Mouse (Mus musculus) CH12.LX (cell line): ENCODE measurements around the gene Hnrnpul1. TPM values are rescaled to one million over a fixed set of nuclear protein-coding genes. Genes with fewer than 3 reads are reported as not detected.

Source experiments
- DNase-seq: peaks from one replicate; pipeline ENCODE4 v3.0.0-alpha.2; 2013; ENCODE audit errors: extremely low read depth
- H3K27ac ChIP-seq: 2 replicates; pipeline ENCODE4 v1.5.1; 2012; ENCODE audit warnings: low read depth, mild to moderate bottlenecking, control low read depth, moderate library complexity; ENCODE audit not compliant: insufficient read depth
- H3K27me3 ChIP-seq: replicated peaks from 2 replicates; pipeline ENCODE3; 2012; ENCODE audit warnings: inconsistent platforms
- H3K36me3 ChIP-seq, 2 experiments: replicated peaks in 1 of 2; 2 replicates each; pipeline versions ENCODE3 to v1.6.1; 2012; ENCODE audit warnings: inconsistent platforms in 1 of 2, low read length in 1 of 2, mild to moderate bottlenecking in 1 of 2, mixed read lengths in 1 of 2, moderate library complexity in 1 of 2; ENCODE audit not compliant: control insufficient read depth in 1 of 2, insufficient read depth in 1 of 2
- H3K4me1 ChIP-seq, 2 experiments: 2 replicates each; pipeline ENCODE4 v1.6.1; 2012; ENCODE audit warnings: inconsistent platforms in 1 of 2, moderate library complexity in 1 of 2; ENCODE audit not compliant: insufficient read depth in 2 of 2, control insufficient read depth in 1 of 2
- H3K4me2 ChIP-seq: 2 replicates; pipeline ENCODE4 v1.6.1; 2012; ENCODE audit warnings: low read depth, mild to moderate bottlenecking, control low read depth; ENCODE audit not compliant: poor library complexity, insufficient read depth, severe bottlenecking
- H3K4me3 ChIP-seq, 3 experiments: fragments of 150-350 bp in 1 of 3; sonication (generic) in 1 of 3; replicated peaks in 1 of 3; 2 replicates each; pipeline versions ENCODE3 to v1.5.1; 2011 to 2012; ENCODE audit warnings: low read depth in 2 of 3, low read length in 2 of 3, mild to moderate bottlenecking in 2 of 3, moderate library complexity in 2 of 3, control low read depth in 1 of 3, improper control_type of control experiment in 1 of 3, inconsistent platforms in 1 of 3, mixed read lengths in 1 of 3; ENCODE audit not compliant: poor library complexity in 1 of 3
- H3K79me2 ChIP-seq: replicated peaks from 2 replicates; pipeline ENCODE4 v1.6.1; 2012; ENCODE audit warnings: mild to moderate bottlenecking, moderate library complexity; ENCODE audit not compliant: control insufficient read depth, poor library complexity, insufficient read depth, severe bottlenecking; ENCODE audit errors: extremely low read depth
- H3K9ac ChIP-seq: 2 replicates; pipeline ENCODE4 v1.6.1; 2012; ENCODE audit warnings: low read depth, mild to moderate bottlenecking, control low read depth, moderate library complexity; ENCODE audit not compliant: insufficient read depth
- H3K9me3 ChIP-seq: replicated peaks from 2 replicates; pipeline ENCODE3; 2012; ENCODE audit warnings: low read length, inconsistent platforms, mixed read lengths
- CHD1 ChIP-seq: IDR thresholded peaks from 2 replicates; pipeline ENCODE4 v1.6.1; 2012; ENCODE audit warnings: low read depth, low read length, improper control_type of control experiment, inconsistent platforms
- CTCF ChIP-seq, 2 experiments: IDR thresholded peaks in 1 of 2; conservative IDR thresholded peaks in 1 of 2; 2 replicates each; pipeline ENCODE4 v1.5.1; 2011 to 2012; ENCODE audit warnings: low read depth in 2 of 2, low read length in 2 of 2, improper control_type of control experiment in 1 of 2, inconsistent platforms in 1 of 2, mild to moderate bottlenecking in 1 of 2, moderate library complexity in 1 of 2
- E2F4 ChIP-seq: IDR thresholded peaks from 2 replicates; pipeline ENCODE4 v1.6.1; 2011; ENCODE audit warnings: low read depth, low read length, improper control_type of control experiment; ENCODE audit not compliant: insufficient replicate concordance
- EP300 ChIP-seq: IDR thresholded peaks from 2 replicates; pipeline ENCODE4 v1.6.1; 2011; ENCODE audit warnings: low read length, improper control_type of control experiment
- ETS1 ChIP-seq: conservative IDR thresholded peaks from 2 replicates; pipeline ENCODE4 v1.6.1; 2012; ENCODE audit warnings: low read depth, mild to moderate bottlenecking, inconsistent platforms, low read length, improper control_type of control experiment, moderate library complexity
- GABPA ChIP-seq: IDR thresholded peaks from 2 replicates; pipeline ENCODE4 v1.6.1; 2012; ENCODE audit warnings: low read depth, low read length, improper control_type of control experiment, inconsistent platforms; ENCODE audit not compliant: insufficient replicate concordance
- JUN ChIP-seq: IDR thresholded peaks from 2 replicates; pipeline ENCODE4 v1.6.1; 2011; ENCODE audit warnings: low read depth, mild to moderate bottlenecking, low read length, improper control_type of control experiment, moderate library complexity; ENCODE audit not compliant: insufficient read depth
- MAX ChIP-seq: IDR thresholded peaks from 2 replicates; pipeline ENCODE4 v1.6.1; 2011; ENCODE audit warnings: low read length, improper control_type of control experiment
- MAZ ChIP-seq: IDR thresholded peaks from 2 replicates; pipeline ENCODE4 v1.6.1; 2012; ENCODE audit warnings: low read depth, mild to moderate bottlenecking, inconsistent platforms, low read length, improper control_type of control experiment, moderate library complexity
- MXI1 ChIP-seq: IDR thresholded peaks from 2 replicates; pipeline ENCODE4 v1.6.1; 2011; ENCODE audit warnings: mild to moderate bottlenecking, low read depth, low read length, improper control_type of control experiment
- PAX5 ChIP-seq: IDR thresholded peaks from 2 replicates; pipeline ENCODE4 v1.6.1; 2012; ENCODE audit warnings: low read length, inconsistent platforms, mixed read lengths
- POLR2A ChIP-seq: IDR thresholded peaks from 2 replicates; pipeline ENCODE4 v1.6.1; 2011; ENCODE audit warnings: low read depth, mild to moderate bottlenecking, improper control_type of control experiment, low read length
- POLR2AphosphoS2 ChIP-seq: IDR thresholded peaks from 2 replicates; pipeline ENCODE4 v1.6.1; 2011; ENCODE audit warnings: low read depth, low read length, improper control_type of control experiment
- RCOR1 ChIP-seq: conservative IDR thresholded peaks from 2 replicates; pipeline ENCODE4 v1.6.1; 2012; ENCODE audit warnings: low read depth, mild to moderate bottlenecking, inconsistent platforms, low read length, improper control_type of control experiment
- SIN3A ChIP-seq: IDR thresholded peaks from 2 replicates; pipeline ENCODE4 v1.6.1; 2012; ENCODE audit warnings: low read length, improper control_type of control experiment, inconsistent platforms
- SMC3 ChIP-seq: IDR thresholded peaks from 2 replicates; pipeline ENCODE4 v1.6.1; 2011; ENCODE audit warnings: low read depth, low read length, improper control_type of control experiment
- TCF12 ChIP-seq: IDR thresholded peaks from 2 replicates; pipeline ENCODE4 v1.6.1; 2014; ENCODE audit warnings: low read depth, mild to moderate bottlenecking, inconsistent platforms, low read length, improper control_type of control experiment
- UBTF ChIP-seq: IDR thresholded peaks from 2 replicates; pipeline ENCODE4 v1.6.1; 2012; ENCODE audit warnings: low read depth, mild to moderate bottlenecking, inconsistent platforms, low read length, improper control_type of control experiment, moderate library complexity
- USF2 ChIP-seq: conservative IDR thresholded peaks from 2 replicates; pipeline ENCODE4 v1.6.1; 2011; ENCODE audit warnings: low read depth, low read length, improper control_type of control experiment
- ZC3H11A ChIP-seq: IDR thresholded peaks from 2 replicates; pipeline ENCODE4 v1.6.1; 2012; ENCODE audit warnings: low read depth, mild to moderate bottlenecking, inconsistent platforms, low read length, improper control_type of control experiment
- ZMIZ1 ChIP-seq: IDR thresholded peaks from 2 replicates; pipeline ENCODE4 v1.6.1; 2012; ENCODE audit warnings: low read depth, mild to moderate bottlenecking, inconsistent platforms, low read length, improper control_type of control experiment
- ZNF384 ChIP-seq: IDR thresholded peaks from 2 replicates; pipeline ENCODE4 v1.6.1; 2012; ENCODE audit warnings: low read depth, low read length, improper control_type of control experiment, inconsistent platforms
- dilution Hi-C: fragments of 300-500 bp; cut with MboI; formaldehyde crosslinking; loops from 2 replicates; pipeline ENCODE4 v1.14.3; 2020; ENCODE audit warnings: low sequenced_read_pairs; ENCODE audit not compliant: extremely low pct_unique_long_range_greater_than_20kb, extremely low pct_ligation_motif_present
- in situ Hi-C: fragments of 300-500 bp; cut with MboI; formaldehyde crosslinking; loops from 3 replicates; pipeline ENCODE4 v1.14.3; 2019; ENCODE audit warnings: low sequenced_read_pairs, low pct_ligation_motif_present, low pct_unique_long_range_greater_than_20kb, mixed read lengths
- polyA plus RNA-seq: library from polyadenylated mRNA; unstranded; fragments of >175 nt; gene quantifications from 2 replicates; pipeline ENCODE4 v1.2.1, GENCODE M21; 2012; ENCODE audit warnings: low read depth; ENCODE audit not compliant: insufficient read length
- total RNA-seq, 2 experiments: library from RNA; depleted of rRNA; stranded (reverse); fragments of 300-350 nt in 1 of 2; fragments of >200 nt in 1 of 2; gene quantifications; 2 replicates each; pipeline ENCODE4 v1.2.3; 2012 to 2014

Hnrnpul1 gene
- total and polyA plus RNA-seq, 3 experiments = 52.6 to 188 (median 72.2) TPM

DNA sequence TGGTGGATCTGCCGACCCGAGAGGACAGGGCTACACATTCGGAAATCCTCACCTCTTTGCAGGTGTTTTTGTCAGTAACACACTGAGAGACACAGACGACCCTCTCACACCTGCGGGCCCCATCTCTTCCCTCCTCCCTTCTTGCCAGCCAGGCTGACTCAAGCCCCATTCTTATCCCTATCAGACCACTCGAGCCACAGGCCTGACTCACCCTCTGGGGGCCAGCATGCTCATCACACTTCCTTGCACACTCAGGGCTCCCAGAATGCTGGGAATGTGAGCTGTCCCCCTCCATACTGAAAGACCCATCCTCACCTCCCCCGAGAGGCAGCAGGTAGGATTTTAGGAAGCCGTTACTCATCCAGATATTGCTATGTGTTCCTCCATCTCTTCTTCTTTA is 29.2 kb upstream of the Hnrnpul1 start:
- no peaks in the 10 kb centered on the region for H3K9me3 ChIP-seq
- dilution Hi-C loops = no loop called here
- H3K27me3 ChIP-seq = peaks cover 21% of the 10 kb centered on the region
- in situ Hi-C loops = no loop called here
- no peak overlapping the region for H3K4me2 ChIP-seq
- H3K9ac ChIP-seq = no peak overlapping the region
- no peaks in the 10 kb centered on the region for H3K36me3 ChIP-seq
- peaks cover 13 to 34% of the 10 kb centered on the region in 2 experiments for H3K4me1 ChIP-seq
- TF ChIP-seq ZMIZ1 (no peak), RCOR1 (no peak), MAX (no peak), E2F4 (no peak), GABPA (no peak), SIN3A (no peak), TCF12 (no peak), MXI1 (no peak), ZC3H11A (no peak), CTCF (conservative IDR thresholded peaks at IDR 0.05 in 1 of 2, IDR thresholded peaks at IDR 0.05 in 1 of 2; ENCODE audit: low read depth in 2 of 2, low read length in 2 of 2) (no peak), CHD1 (no peak), ZNF384 (no peak), POLR2AphosphoS2 (no peak), USF2 (no peak), SMC3 (no peak), ETS1 (no peak), MAZ (no peak)
- H3K79me2 ChIP-seq = no peaks in the 10 kb centered on the region
- H3K27ac ChIP-seq = no peak overlapping the region
- no peak for DNase-seq
- no peak overlapping the region for H3K4me3 ChIP-seq

DNA sequence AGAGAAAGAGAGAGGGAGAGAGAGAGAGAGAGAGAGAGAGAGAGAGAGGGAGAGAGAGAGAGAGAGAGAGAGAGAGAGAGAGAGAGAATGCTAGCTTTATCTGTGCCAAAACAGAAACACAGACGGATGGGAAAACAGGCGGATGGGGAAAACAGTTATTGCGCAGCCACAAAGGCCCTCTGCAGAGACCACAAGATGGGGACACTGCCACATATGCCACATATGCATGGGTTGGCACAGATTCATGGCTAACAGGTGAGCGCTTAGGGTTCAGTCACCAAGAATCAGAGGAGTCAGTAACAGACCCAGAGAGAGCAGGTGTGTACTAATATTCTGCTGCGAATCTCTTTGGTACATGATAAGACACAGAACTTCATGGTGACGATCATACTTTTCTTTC is 28.2 kb upstream of the Hnrnpul1 start:
- no peak overlapping the region for H3K4me2 ChIP-seq
- in situ Hi-C loops = no loop called here
- H3K36me3 ChIP-seq = no peaks in the 10 kb centered on the region
- DNase-seq = no peak
- H3K9me3 ChIP-seq = no peaks in the 10 kb centered on the region
- H3K27ac ChIP-seq = no peak overlapping the region
- TF ChIP-seq EP300 = no peak
- TF ChIP-seq POLR2AphosphoS2 = no peak
- no peak for TF ChIP-seq POLR2A
- TF ChIP-seq UBTF = no peak
- no peak for TF ChIP-seq PAX5
- TF ChIP-seq JUN = no peak
- dilution Hi-C loops = no loop called here
- peaks cover 11 to 34% of the 10 kb centered on the region in 2 experiments for H3K4me1 ChIP-seq
- H3K79me2 ChIP-seq = no peaks in the 10 kb centered on the region
- H3K9ac ChIP-seq = no peak overlapping the region
- no peak overlapping the region for H3K4me3 ChIP-seq
- H3K27me3 ChIP-seq = peaks cover 24% of the 10 kb centered on the region
